Mouse (Mus musculus): ENCODE data around the gene 2310050C09Rik.

DNA sequence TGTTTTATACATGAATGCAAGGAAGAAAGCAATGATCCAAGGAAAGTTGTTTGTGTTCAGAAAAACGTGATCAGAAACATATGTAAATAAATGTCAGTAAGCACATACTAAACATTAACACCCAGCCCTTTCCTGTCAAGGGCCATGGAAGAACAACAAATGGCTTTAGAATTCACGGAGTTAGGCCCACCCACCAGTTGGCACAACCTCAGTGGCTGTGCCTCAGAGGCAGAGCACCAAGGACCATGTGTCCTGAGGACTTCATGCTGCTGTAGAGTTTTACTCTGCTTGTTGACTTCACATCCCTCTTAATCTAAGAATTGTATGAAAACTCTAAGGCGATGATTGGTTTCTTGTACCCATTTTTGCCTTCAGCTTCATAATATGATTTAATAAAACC lies 35.2 kb upstream of the 2310050C09Rik start:
- no peak for TF ChIP-seq CHD2 (IDR thresholded peaks at IDR 0.05; ENCODE audit: low read depth, low read length)
- TF ChIP-seq ZNF384 (IDR thresholded peaks at IDR 0.05; ENCODE audit: low read depth, low read length): no peak
- TF ChIP-seq ZC3H11A (IDR thresholded peaks at IDR 0.05; ENCODE audit: borderline replicate concordance, low read depth, low read length): no peak
- no peak for TF ChIP-seq HCFC1 (IDR thresholded peaks at IDR 0.05; ENCODE audit: borderline replicate concordance, insufficient read depth, low read length)
- no peak for TF ChIP-seq MAFK (IDR thresholded peaks at IDR 0.05; ENCODE audit: insufficient read depth, low read depth, low read length)
